Mouse (Mus musculus) bone marrow, adult 2 months (tissue): Measurements from ENCODE around the gene Cers2.

Experiments
- CTCF ChIP-seq: fragments of 200-500 bp; IDR thresholded peaks from 2 replicates; pipeline ENCODE4 v1.5.1; 2011; ENCODE audit warnings: low read length, control low read depth; ENCODE audit not compliant: control insufficient read depth, insufficient read depth
- POLR2A ChIP-seq: fragments of 200-500 bp; IDR thresholded peaks from 2 replicates; pipeline ENCODE4 v1.6.1; 2011; ENCODE audit warnings: low read depth, mild to moderate bottlenecking, control low read depth, low read length, borderline replicate concordance; ENCODE audit not compliant: control insufficient read depth

GRCm38 (mm10) chr3:95295321-95296102 lies 19.1 kb upstream of the Cers2 start:
- TF ChIP-seq POLR2A (no peak), CTCF (no peak)
